Mouse (Mus musculus) testis, adult 2 months (tissue): ENCODE data around the gene Ttll9.

Experiments
- CTCF ChIP-seq: fragments of 200-500 bp; IDR thresholded peaks from 2 replicates; pipeline ENCODE4 v1.5.1; 2012; ENCODE audit warnings: low read depth, mild to moderate bottlenecking, inconsistent platforms, low read length, moderate library complexity; ENCODE audit not compliant: control insufficient read depth, insufficient read depth, insufficient replicate concordance
- POLR2A ChIP-seq: fragments of 200-500 bp; IDR thresholded peaks from 2 replicates; pipeline ENCODE4 v1.6.1; 2012; ENCODE audit warnings: low read depth, mild to moderate bottlenecking, inconsistent platforms, low read length, moderate library complexity; ENCODE audit not compliant: control insufficient read depth

DNA sequence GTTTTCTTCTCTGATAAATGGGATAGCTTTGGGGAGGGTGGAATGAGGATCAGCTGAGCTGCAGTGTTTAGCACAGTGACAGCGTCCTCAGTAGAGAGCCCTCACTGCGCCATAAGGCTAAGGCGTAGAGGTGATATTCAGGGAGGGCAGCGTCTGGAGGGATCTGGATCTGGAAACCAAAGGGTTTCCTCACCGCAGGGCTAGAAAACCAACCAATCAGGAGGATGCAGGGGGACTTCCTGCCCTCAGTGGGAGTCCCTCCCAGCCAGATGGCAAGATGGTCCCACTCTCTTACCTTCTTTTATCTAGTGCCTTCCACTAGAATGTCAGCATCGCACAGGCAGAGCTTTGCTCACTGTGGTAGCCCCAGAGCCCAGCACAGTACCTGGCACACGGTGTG is 20.5 kb upstream of the Ttll9 start:
- TF ChIP-seq CTCF: no peak
- TF ChIP-seq POLR2A: no peak
